Mouse (Mus musculus) ovary, postnatal 36 days (tissue): ENCODE data around the gene Sac3d1.

ENCODE experiments used
- DNase-seq: peaks from one replicate; pipeline ENCODE4 v3.0.0; 2022; ENCODE audit warnings: low spot score, mixed read lengths

Sac3d1 gene

GRCm38 (mm10) chr19:6118677-6119185, 281 bp upstream of the Sac3d1 start:
- no peak for DNase-seq

- DNase-seq = no peak
Measured at GRCm38 (mm10) chr19:6117346-6117985, 984 bp downstream of the Sac3d1 start.

- DNase-seq = no peak
Measured at GRCm38 (mm10) chr19:6116113-6116850, 2.2 kb downstream of the Sac3d1 start.

GRCm38 (mm10) chr19:6113116-6113515, 5.3 kb downstream of the Sac3d1 start:
- no peak for DNase-seq

- no peak for DNase-seq
Measured at GRCm38 (mm10) chr19:6105586-6105985, 12.9 kb downstream of the Sac3d1 start, which contains the start of gene Naaladl1. Gene Naaladl1, plus strand, starts transcription at chr19:6105782.

GRCm38 (mm10) chr19:6104476-6104875, 14.0 kb downstream of the Sac3d1 start:
- no peak for DNase-seq

GRCm38 (mm10) chr19:6102169-6102853, 16.1 kb downstream of the Sac3d1 start:
- DNase-seq = no peak

GRCm38 (mm10) chr19:6101186-6101585, 17.3 kb downstream of the Sac3d1 start:
- DNase-seq = no peak

- DNase-seq = no peak
Measured at GRCm38 (mm10) chr19:6097847-6098246, 20.6 kb downstream of the Sac3d1 start.

GRCm38 (mm10) chr19:6094119-6094518, 24.3 kb downstream of the Sac3d1 start, which contains the start of gene AC131692.1:
Gene AC131692.1, plus strand, starts transcription at chr19:6094419.
- no peak for DNase-seq

- DNase-seq = no peak
Measured at GRCm38 (mm10) chr19:6088841-6089240, 29.6 kb downstream of the Sac3d1 start.

- DNase-seq = peak; percentile 52
Measured at GRCm38 (mm10) chr19:6085417-6085879, 33.0 kb downstream of the Sac3d1 start.

- peak; percentile 94 for DNase-seq
Measured at GRCm38 (mm10) chr19:6084478-6085248, 33.8 kb downstream of the Sac3d1 start, which contains the start of the genes Zfpl1 and Cdca5. Gene Zfpl1, minus strand, starts transcription at chr19:6084956. Gene Cdca5, plus strand, starts transcription at chr19:6084983.

- no peak for DNase-seq
Measured at GRCm38 (mm10) chr19:6082156-6082555, 36.3 kb downstream of the Sac3d1 start, which contains the start of gene Gm28374. Gene Gm28374, minus strand, starts transcription at chr19:6082256.

GRCm38 (mm10) chr19:6079983-6080480, 38.4 kb downstream of the Sac3d1 start, which contains the start of gene Tmem262:
Gene Tmem262, plus strand, starts transcription at chr19:6080033.
- DNase-seq = no peak

- peak; percentile 77 for DNase-seq
Measured at GRCm38 (mm10) chr19:6076564-6077393, 41.7 kb downstream of the Sac3d1 start, which contains the start of gene Vps51. Gene Vps51, minus strand, starts transcription at chr19:6077231.

- no peak for DNase-seq
Measured at GRCm38 (mm10) chr19:6073889-6074288, 44.6 kb downstream of the Sac3d1 start.

GRCm38 (mm10) chr19:6071261-6071660, 47.2 kb downstream of the Sac3d1 start:
- DNase-seq = no peak

- DNase-seq = no peak
Measured at GRCm38 (mm10) chr19:6070571-6071250, 47.7 kb downstream of the Sac3d1 start.

GRCm38 (mm10) chr19:6069851-6070250, 48.6 kb downstream of the Sac3d1 start:
- no peak for DNase-seq
